Mouse (Mus musculus) liver, embryonic 14.5 days (tissue): ENCODE data around the gene Armc2.
A peak's percentile ranks its signal among the peaks of the same experiment; 100 is the strongest.

Source experiments
- CTCF ChIP-seq: IDR thresholded peaks from 2 replicates; pipeline ENCODE4 v1.5.1; 2016; ENCODE audit warnings: antibody characterized with exemption, low read depth, control low read depth
- EP300 ChIP-seq: IDR thresholded peaks from 2 replicates; pipeline ENCODE4 v1.6.1; 2016; ENCODE audit warnings: antibody characterized with exemption, low read depth

DNA sequence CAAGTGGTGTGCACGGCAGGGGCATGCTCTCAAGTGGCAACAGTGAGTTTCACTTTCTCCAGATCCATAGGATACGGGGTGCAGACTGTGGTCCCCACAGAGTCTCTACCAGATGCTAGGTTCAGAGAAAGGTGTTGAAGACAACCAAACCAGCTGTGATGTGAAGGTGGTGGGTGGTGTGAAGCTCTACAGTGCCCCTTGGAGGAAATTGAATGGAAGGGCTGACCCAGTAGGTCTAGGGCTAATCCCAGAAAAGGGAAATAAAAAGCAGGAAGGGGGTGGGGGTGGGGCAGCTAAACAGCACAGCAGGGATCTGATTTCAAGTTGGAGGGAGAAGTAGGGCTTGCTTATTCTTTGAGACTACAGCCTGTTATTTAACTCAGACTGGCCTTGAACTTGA lies 58.4 kb downstream of the Armc2 start:
- TF ChIP-seq CTCF (peak; percentile 19; the same call in 1 of the 2 replicates), EP300 (no peak)
